Mouse (Mus musculus) thymus, postnatal 14 days (tissue): ENCODE data around the gene Smim24.

Experiments
- DNase-seq: peaks from one replicate; pipeline ENCODE4 v3.0.0; 2021

Gene Smim24

DNA sequence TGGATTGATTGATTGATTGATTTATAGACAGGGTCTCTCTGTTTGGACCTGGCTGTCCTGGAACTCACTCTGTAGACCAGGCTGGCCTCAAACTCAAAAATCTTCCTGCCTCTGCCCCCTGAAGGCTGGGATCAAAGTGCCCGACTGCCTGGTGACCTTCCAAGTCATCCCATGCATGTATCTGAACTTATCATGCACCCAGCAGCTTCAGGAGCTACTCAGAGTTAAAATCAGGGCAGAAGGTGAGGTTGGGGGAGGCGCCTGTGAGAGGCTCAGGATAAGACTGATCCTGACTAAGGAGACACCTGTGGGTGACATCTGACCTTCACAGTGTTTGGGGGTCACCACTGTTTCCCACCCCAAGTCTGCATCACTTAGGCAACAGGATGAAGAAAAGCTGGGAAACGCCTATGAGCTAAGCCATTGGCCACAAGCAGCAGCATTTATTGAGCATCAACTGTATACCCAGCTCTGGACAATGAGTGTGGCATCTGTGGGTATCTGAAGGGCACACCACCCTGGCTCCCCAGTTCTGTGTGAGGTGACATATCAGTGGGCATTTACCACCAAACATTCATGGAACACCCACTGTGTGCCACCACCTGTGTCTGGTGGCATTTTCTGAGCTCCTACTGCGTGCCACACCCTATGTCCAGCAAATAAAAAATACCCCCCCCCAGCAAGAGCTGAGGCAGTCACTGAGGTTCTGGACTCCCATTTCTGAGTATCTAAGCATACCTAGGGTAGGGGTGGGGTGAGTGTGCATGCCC is 30.8 kb downstream of the Smim24 start:
- DNase-seq, result no peak

DNA sequence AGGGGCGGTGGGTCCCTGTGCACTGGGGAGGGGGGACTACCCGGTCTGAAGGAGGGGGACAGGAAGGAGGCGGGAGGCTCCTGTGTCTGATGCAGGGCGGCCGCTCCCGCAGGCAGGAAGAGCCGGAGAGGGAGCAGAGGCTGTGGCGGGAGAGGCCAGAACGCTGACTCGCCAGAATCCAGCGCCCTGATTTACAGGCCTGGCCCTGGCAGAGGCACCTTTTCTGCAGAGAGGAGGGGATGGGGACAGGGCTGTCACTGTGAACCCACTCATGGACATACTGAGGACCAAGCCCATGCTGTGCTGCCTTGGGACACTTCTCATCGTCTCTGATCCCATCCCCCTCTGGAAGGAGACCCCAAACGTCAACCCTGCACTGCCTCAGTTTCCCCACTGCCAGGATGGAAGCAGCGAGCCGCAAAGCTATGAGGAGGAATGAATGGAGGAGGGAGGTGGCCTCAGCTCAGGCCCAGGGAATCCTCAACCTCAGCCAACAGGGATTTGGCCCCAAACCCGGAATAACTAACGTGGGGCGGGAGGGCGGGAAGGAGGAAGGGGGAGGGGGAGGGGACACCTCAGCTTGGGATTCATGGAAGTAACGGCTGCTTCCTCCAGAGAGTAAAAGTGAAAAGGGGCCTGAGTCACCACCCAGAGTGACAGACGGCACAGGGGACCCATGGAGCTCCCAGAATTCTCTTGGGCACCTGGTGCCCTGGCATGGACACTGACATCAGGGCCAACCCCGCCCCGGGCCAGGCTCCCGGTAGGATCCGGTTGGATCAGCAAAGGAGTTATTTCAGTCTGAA is 31.6 kb downstream of the Smim24 start:
- DNase-seq, result peak; percentile 23

DNA sequence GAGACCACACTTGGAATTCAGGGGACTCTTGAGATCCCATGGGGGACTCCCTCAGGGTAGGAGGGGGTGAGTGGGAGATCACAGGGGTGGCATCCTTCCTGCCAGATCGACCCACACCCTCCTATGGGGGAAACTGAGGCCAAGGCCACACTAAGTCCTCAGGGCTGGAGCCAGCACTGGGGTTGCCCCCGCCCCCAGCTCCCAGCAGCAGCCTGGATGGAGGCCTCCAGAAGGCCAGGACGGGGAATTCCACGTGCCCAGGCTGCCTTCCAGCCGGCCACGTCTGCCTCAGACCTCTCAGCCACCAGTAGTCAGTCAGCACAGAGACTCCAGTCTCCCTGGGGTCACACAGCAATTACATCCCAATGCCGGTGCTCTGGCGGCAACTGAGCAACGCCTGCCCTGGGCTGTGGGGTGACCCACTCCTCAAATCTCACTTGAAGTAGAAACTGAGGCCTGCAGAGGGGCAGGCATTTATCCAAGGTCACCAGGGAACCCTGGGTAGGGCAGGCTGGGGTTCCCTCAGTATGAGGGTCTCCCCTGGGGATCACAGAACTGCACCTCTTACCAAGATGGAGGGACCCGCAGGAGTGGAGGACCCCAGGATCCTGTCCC is 32.5 kb downstream of the Smim24 start:
- DNase-seq, result peak; percentile 6

DNA sequence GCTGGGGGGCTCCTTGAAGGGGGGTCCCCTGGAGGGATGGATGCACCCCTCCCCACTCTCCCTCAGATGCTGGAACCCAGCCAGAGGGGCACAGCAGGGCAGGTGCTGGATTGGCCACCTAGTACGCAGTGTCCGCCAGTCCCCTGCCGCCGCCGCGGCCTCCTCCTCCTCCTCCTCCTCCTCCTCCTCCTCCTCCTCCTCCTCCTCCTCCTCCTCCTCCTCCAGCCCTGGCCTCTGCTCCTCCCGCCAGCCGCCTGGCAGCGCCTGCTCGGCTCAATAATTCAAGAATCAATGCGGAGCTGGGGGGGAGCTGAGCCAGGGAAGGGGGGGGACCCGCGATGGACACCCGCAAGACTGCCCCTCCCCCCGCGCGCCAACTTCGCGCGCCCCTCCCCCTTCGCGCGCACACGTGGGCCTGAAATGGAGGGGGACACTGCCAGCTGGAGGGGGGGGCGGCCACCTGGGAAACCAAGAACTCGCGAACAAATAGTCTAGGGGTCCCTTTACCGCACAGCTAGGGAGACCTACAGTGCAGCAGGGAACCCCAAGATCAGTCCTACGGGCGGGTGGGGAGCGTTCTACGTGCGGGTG is 33.3 kb downstream of the Smim24 start:
- DNase-seq, result peak; percentile 26

DNA sequence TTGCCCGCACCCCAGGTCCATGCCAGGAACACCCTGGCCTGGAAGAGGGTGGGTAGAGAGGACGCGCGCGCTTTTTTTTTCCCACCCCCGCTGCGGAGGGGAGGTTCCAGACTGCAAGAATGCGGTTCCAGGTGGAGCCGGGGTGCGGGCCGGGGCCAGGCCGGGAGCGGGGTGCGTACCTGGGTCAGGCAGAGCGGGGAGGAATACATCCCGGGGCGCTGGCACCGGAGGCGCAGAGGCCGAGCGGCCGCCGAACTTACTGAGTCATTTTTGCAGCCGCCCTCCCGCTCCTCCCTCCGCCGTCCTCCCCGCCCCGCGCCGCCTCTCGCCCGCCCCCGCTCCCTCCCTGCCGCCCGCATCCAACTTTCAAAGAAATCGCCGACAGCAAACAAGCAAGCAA is 34.0 kb downstream of the Smim24 start:
- peak; percentile 40 for DNase-seq

DNA sequence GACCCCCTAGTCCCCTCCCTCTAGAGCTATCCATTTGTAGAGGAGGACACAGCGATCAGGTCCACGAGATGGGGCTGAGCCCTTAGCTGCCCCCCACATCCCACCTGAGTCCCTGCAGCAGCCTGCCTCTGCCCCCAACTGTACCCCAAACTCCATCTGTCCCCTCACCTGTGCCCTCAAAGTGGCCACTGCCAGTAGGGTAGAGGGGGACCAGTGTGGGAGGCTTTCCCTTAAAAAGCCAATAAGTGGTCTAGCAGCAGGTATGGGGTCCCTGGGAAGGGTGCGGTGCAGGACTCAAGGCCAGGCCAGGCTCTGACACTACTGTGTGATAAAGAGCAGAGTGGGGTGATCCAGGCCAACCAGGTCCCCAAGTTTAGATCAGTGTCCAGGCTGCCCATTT is 34.5 kb downstream of the Smim24 start:
- DNase-seq, result peak; percentile 3

DNA sequence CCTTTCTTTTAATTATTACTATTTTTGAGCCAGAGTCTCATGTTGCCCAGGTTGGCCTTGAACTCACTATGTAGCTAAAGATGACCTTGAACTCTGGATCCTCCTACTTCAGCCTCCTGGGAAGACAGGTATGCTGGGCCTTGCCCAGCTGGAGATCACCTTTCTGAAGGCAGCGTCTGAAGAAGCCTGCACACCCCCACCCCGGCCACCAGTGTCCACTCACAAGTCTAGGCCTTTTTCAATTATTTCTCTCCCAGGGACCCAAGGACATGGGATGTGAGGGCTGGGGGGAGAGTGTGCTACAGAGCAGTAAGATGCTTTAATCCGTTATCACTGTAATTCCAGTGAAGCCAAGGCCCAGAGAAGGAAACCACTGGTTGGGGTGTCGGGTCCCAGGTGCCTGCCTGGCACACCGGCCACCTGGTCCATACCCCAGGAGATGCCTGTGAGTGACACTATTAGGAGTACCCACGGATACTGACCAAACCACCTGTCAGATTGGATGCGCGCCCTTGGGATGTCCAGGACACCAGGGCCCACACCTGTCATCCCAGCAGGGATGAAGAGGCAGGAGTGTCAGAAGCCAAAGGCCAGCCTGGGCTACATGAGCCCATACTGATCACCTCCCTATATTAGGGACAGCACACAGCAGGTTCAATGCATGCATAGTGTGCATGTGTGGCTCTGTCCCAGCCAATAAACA is 35.1 kb downstream of the Smim24 start:
- DNase-seq, result peak; percentile 3

DNA sequence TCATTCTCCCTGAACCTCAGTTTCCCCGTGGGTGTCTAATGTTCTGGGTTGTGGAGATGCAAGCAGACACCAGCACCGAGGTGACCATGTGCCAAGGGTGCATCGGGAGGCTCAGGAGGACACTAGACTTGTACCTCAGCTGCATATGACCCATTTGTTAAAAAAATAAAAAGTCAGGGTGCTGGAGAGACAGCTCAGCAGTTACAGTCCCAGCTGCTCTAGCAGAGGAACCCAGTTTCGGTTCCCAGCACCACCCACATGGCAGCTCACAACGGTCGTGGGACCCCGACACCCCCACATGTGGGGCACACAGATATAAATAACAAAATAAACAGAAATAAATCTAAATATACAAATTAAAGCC is 35.6 kb downstream of the Smim24 start:
- peak; percentile 3 for DNase-seq

DNA sequence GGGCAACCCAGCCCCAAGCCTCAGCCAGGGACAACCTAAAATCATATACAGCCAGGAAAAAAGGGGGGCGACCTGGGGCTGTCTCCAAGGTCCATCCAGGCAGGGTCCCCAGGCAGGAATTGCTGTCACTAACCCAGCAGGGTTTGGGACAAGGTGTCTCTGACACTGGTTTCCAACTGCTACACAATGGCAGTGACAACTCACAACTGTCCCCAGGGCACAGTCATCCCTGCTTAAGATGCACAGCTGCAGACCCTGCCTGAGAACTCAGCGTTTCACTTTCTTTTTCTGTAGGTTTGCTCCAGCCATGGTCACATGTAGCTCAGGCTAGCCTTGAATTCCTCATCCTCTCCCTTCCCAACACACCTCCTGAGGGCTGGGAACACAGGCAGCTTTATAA is 36.2 kb downstream of the Smim24 start:
- no peak for DNase-seq

DNA sequence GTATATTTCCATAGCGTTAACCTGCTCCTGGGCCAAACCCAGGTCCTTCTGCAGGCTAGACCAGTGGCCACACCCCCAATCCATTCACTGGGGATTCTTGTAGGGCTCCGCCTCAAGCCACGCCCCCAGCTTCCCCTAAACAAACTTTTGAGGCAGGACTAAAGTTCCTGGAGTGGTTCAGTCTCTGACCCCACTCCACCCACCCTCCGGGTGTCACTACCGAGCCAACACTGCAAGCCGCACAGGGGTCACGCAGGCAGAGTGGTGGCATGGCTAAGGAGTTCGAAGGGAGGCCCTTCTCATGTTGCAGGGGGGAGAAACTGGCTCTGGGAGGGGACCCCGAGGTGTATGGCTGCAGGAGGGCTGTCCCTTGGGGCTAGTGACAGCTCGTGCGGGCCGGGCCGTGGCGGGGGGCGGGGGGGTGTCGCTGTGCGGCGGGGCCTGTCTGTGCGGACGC is 36.8 kb downstream of the Smim24 start:
- peak; percentile 85 for DNase-seq

DNA sequence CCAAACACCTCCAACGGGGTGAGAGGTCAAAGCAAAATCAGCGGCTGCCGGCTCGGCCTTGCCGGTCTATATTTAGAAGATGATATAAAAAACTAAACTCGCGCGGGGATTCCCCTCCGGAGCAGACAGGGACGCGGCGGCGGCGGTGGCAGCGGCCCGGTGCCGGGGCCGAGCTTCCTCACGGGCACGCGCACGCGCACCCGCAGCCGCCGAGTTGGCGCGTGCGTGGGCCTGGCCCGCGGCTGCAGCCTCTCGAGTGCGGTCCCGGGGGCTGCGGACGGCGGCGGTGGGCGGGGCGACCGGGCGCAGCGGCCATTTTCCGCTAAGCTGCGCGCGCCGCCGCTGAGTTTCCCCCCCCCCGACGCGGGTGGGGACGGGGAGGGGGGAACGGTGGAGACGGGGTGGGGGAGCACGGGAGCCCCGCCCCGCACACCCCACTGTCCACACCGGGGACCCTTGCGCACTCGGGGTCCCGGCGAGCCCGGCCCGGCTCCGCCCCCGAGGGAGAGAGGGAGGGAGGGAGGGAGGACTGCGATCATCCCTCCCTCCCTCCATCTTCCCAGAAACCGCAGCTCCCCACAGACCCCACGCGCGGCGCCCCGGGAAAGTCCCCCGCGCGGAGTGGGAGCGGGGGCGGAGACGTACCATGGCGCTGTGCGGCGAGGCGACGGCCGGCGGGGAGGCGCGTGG is 37.4 kb downstream of the Smim24 start:
- DNase-seq, result peak; percentile 80

DNA sequence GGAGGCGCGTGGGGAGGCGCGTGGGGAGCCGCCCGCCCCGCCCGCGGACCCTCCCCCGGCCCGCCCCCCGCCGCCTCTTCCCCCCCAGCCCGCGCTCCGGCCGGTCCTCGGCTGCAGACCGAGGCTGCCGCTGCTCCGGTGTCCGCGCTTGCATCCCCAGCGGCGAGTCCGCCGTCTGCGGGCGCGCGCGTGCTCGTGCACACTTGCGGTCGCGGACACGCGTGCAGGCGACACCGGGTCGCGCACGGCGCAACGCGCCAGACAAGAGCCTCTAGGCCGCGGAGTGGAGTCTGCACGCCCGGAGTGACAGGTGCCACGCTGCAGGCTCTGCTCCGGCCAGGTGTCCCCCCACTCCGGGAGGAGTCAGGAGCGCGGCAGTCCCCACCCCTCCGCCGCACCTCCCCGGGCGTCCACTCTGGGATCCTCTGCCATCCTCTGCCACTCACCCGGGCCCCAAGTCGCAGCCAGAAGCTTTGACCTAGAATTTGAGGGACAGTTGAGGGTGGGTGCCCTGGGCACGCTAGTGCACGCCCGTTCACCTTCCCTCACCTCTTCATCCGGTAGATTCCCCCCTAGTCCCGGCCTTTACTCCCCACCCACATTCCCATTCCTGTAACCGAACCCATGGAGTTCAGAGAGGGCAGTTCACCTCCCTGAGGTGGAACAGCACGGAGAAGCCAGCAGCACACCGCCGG is 38.1 kb downstream of the Smim24 start:
- peak; percentile 64 for DNase-seq

DNA sequence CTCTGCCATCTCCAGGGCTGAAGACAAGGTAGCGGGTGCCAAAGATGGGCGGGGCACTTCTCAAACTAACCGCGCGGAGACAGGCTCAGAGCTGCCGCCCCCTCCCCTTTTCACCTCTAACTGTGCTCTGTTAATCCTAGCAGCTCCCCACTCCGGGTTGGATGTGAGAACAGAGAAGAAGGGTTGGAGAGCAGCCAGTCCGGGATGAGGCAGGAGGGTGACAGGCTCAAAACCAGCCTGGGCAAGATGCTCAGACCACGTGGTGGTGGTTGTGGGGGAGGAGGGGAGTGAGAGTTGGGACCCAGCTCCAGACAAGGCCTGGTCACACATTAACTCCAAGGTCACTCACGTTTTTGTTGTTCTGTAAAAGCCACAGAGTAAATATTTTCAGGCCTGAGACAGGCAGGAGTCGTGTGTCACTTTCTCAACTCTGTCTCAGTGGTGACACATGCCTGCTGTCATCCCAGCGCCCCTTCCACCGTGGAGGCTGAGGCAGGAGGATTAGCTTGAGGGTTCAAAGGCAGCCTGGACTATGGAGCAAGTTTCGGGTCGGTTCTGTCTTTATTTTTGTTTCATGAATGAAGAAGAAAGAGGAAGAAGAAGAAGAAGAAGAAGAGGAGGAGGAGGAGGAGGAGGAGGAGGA is 38.8 kb downstream of the Smim24 start:
- peak; percentile 42 for DNase-seq

DNA sequence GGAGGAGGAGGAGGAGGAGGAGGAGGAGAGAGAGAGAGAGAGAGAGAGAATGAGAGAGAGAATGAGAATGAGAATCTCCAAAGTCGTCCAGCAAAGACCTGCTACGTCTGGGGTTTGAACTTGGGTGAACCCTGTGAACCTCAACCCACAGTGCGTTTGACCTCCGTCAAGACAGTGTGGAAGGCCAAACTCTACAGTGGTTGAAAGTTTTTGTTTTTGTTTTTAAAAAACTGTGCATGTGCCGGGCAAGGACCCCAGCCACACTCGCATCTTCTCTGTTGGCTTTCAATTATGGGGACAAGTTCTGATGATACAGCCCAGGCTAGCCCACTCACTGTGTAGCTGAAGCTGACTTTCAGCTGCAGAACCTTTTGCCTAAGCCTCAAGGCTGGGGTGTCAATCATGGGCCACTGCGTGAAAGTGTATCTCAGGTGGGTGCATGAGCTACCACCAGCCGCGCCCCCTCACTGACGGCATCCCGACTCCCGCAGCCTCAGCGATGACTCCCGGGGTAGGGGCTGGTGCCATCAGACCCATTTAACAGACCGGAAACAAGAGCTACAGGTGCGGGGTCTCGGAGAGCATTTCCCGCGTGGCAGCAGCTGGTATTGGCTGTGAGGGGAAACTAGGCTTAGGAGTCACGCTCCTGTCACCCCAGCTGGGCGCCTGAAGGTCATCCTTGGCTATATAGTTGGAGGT is 39.5 kb downstream of the Smim24 start:
- DNase-seq, result no peak

DNA sequence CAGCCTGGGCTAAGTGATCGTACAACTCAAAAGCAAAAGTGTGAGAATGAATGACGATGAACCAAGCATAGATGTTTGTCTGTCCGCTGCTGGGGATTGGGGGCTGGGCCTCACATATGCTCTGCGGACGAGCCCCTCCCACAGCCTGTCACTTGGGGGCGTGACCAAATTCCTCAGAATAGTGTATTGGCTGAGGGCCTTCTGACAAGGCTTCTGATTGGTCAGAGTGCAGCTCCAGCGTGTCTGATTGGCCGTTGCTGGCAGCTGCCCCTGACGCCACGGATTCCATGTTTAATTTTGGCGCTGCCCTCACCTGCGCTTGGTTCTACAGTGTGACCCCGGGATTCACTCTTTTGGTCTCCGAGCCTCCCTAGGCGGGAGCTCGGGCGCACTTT is 40.0 kb downstream of the Smim24 start:
- DNase-seq, result peak; percentile 94

DNA sequence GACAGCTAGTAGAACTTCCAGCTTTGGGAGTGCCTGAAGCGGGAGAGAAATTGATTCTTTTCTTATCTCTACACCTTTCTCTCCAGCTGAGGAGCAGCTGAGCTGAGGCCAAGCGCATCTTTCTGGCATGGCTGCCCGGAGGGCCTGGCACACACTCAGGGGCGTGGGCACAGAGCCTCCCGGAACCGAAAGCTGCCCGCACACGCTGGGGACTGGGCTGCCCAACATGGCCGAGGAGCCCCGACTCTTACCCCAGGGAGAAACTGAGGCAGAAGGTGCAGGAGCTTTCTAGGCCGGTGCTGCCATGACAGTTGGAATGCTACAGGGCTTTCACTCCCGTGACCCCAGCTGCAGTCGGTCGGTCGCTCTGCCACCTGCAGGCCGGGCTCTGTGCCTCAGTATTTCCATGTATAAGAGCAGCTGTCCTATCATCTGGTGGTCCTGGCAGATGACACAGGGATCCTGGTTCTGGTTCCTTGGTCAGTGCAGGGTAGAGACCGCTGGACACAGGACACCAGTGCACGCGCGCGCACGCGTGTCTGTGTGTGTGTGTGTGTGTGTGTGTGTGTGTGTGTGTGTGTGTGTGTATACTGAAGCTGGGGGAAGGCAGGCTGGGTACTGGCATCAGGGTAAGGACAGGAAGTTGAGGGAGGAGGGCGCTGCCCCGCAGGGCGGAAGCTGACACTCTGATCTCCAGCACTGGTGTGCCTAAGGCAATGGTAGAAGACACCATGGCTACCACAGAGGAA is 40.9 kb downstream of the Smim24 start:
- DNase-seq, result peak; percentile 69

DNA sequence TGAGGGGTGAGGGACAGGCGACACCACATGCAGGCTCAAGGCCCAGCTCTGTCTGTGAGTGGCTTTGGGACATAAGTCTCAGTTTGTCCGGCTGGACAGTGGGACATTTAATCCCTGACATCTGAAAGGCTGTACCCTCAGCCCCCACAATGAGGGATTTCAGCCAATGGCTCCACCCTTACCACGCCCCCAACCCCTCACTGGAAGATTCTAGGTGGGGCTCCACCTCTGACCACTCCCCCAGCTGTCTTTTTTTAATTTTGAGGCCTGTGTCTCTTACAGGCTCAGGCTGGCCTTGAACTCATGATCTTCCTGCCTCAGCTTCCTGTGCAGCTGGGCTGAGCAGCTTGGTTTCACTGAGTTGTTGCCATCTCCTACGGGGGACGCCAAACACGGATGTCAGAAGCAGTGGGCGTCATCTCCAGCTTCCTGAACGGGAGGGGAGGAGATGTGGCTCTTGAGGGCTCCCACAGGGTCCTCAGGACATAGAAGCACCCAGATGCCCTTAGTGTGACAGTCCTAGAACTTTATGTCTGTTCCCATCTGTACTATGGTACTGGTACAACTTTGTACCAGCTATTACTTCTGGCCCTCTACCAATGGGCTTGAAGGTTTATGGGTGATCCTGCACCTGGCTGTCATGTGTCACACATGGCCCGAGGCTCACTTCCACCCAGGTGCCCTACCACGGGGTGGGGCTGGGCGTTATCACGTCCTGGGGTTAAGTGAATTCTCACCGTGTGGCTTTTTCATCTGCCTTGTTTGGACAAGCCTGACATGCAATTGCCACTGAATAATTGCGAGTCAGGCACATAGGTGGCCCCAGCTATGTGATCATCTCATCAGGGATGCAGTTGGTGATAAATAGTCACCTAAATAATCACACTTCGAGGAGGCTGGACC is 41.8 kb downstream of the Smim24 start:
- DNase-seq, result peak; percentile 36

DNA sequence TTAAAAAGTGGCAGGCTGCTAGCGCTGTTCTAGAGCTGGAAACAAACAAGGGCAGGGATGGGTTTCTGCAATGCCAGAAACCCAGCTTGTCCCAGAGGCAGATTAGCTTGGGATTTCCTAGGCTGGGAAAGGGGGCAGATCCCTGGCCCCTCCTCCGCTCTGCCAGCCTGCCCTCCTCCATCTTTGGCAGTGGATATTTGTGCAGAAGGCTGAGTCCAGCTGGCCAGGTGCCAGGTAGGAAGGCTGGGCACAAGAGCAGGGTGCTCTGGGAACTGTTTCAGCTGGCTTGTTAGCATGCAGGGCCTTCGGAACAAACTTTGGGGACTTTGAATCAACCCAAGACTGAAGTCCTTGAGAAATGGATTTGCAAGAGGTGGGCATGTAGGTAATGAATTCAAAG is 42.6 kb downstream of the Smim24 start:
- no peak for DNase-seq

DNA sequence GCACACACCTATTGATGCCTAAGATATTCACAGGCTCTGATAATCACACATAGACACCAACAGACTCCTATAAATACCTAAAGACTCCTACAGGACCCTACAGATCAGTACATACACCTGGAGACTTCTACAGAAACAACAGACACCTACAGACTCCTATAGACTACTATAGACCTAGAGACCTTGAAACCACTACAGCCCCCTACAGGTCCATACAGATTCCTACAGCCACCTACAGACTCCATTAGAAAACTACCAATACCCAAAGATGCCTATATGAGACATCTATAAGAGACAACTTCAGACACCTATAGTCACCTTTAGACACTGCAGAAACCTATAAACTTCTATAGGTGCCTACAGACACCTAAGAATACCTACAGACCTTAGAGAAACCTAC is 48.2 kb downstream of the Smim24 start:
- DNase-seq, result no peak
